Mouse (Mus musculus) midbrain, embryonic 12.5 days (tissue): Measurements from ENCODE around the gene Il12b. TPM values are rescaled to one million over a fixed set of nuclear protein-coding genes. Genes with fewer than 3 reads are reported as not detected.

Experiments used
- ATAC-seq: fragments of 200-750 bp; cut with Nextera tagmentation; 2 replicates; pipeline ENCODE4 v1.8.0; 2017; ENCODE audit warnings: low read depth, moderate TSS enrichment, moderate library complexity; ENCODE audit not compliant: low FRiP score
- H3K27ac ChIP-seq: fragments of 300-500 bp; sonication (generic); replicated peaks from 2 replicates; pipeline ENCODE4 v1.5.1; 2016; ENCODE audit warnings: mild to moderate bottlenecking
- H3K27me3 ChIP-seq: fragments of 300-500 bp; sonication (generic); 2 replicates; pipeline ENCODE4 v1.6.1; 2016; ENCODE audit warnings: mild to moderate bottlenecking
- H3K36me3 ChIP-seq: fragments of 300-500 bp; sonication (generic); 2 replicates; pipeline ENCODE4 v1.6.1; 2016
- H3K4me1 ChIP-seq: fragments of 300-500 bp; sonication (generic); 2 replicates; pipeline ENCODE4 v1.6.1; 2016
- H3K4me2 ChIP-seq: fragments of 300-500 bp; sonication (generic); replicated peaks from 2 replicates; pipeline ENCODE4 v1.6.1; 2016; ENCODE audit warnings: mild to moderate bottlenecking, moderate library complexity
- H3K4me3 ChIP-seq: fragments of 300-500 bp; sonication (generic); 2 replicates; pipeline ENCODE4 v1.5.1; 2016; ENCODE audit warnings: mild to moderate bottlenecking
- H3K9ac ChIP-seq: fragments of 300-500 bp; sonication (generic); replicated peaks from 2 replicates; pipeline ENCODE4 v1.6.1; 2016; ENCODE audit warnings: mild to moderate bottlenecking, moderate library complexity
- H3K9me3 ChIP-seq: fragments of 300-500 bp; sonication (generic); 2 replicates; pipeline ENCODE4 v1.6.1; 2016; ENCODE audit warnings: mild to moderate bottlenecking
- WGBS: fragments of 180-500 bp; shearing (Covaris S2); methylation state at CpG from one replicate; pipeline ENCODE4 v1.1.7; 2016; 5-methylcytosine and 5-hydroxymethylcytosine counted together
- polyA plus RNA-seq: library from polyadenylated mRNA; unstranded; fragments of >200 nt; fragmentation: Nextera tagmentation; extraction: Ambion mirVana; gene quantifications from 2 replicates; pipeline ENCODE4 v1.2.1, GENCODE M21; 2016

Il12b gene
- not detected in 2 replicates for polyA plus RNA-seq

GRCm38 (mm10) chr11:44399763-44400162, at the start of gene Il12b:
Il12b (plus strand) TSS chr11:44400063.
- Histone ChIP-seq H3K27ac (no peak within 1 kb of the TSS), H3K9me3 (no peaks in the 10 kb centered on the region), H3K4me1 (no peaks in the 10 kb centered on the region), H3K9ac (peak within 1 kb of the TSS; percentile 52), H3K4me2 (peak within 1 kb of the TSS; percentile 61), H3K36me3 (no peaks in the 10 kb centered on the region), H3K27me3 (peaks cover 33% of the 10 kb centered on the region), H3K4me3 (peak within 1 kb of the TSS; percentile 38)
- ATAC-seq, result no peak
- WGBS, result 81% methylated on average over 6 of the region's 6 CpGs

GRCm38 (mm10) chr11:44354860-44355470, 44.9 kb upstream of the Il12b start:
- Histone ChIP-seq H3K4me3 (no peak overlapping the region), H3K4me1 (no peaks in the 10 kb centered on the region), H3K9me3 (no peaks in the 10 kb centered on the region), H3K27ac (no peak overlapping the region), H3K4me2 (no peak overlapping the region), H3K9ac (no peak overlapping the region), H3K27me3 (no peaks in the 10 kb centered on the region), H3K36me3 (no peaks in the 10 kb centered on the region)
- ATAC-seq, result no peak
- WGBS, result 83% methylated on average over 8 of the region's 8 CpGs

- ATAC-seq, result no peak
- Histone ChIP-seq H3K27ac (no peak overlapping the region), H3K9ac (no peak overlapping the region), H3K9me3 (no peaks in the 10 kb centered on the region), H3K36me3 (no peaks in the 10 kb centered on the region), H3K27me3 (no peaks in the 10 kb centered on the region), H3K4me2 (no peak overlapping the region), H3K4me1 (no peaks in the 10 kb centered on the region), H3K4me3 (no peak overlapping the region)
- WGBS, result 94% methylated on average over 4 of the region's 4 CpGs
Observed at GRCm38 (mm10) chr11:44356171-44356570, 43.7 kb upstream of the Il12b start.

- Histone ChIP-seq H3K9me3 (no peaks in the 10 kb centered on the region), H3K4me1 (no peaks in the 10 kb centered on the region), H3K27ac (no peak overlapping the region), H3K9ac (no peak overlapping the region), H3K4me3 (no peak overlapping the region), H3K27me3 (no peaks in the 10 kb centered on the region), H3K36me3 (no peaks in the 10 kb centered on the region), H3K4me2 (no peak overlapping the region)
- no peak for ATAC-seq
Observed at GRCm38 (mm10) chr11:44364536-44364935, 35.3 kb upstream of the Il12b start.

- Histone ChIP-seq H3K27ac (no peak overlapping the region), H3K4me3 (no peak overlapping the region), H3K4me2 (no peak overlapping the region), H3K27me3 (no peaks in the 10 kb centered on the region), H3K4me1 (no peaks in the 10 kb centered on the region), H3K9ac (no peak overlapping the region), H3K9me3 (no peaks in the 10 kb centered on the region), H3K36me3 (no peaks in the 10 kb centered on the region)
- ATAC-seq, result no peak
- WGBS, result 63% methylated on average over 1 of the region's 1 CpGs
Observed at GRCm38 (mm10) chr11:44367711-44368110, 32.2 kb upstream of the Il12b start.

- 87% methylated on average over 6 of the region's 6 CpGs for WGBS
- no peak overlapping the region for H3K9ac ChIP-seq
- ATAC-seq, result no peak
- no peak overlapping the region for H3K4me3 ChIP-seq
- H3K27ac ChIP-seq, result no peak overlapping the region
- no peaks in the 10 kb centered on the region for H3K9me3 ChIP-seq
- H3K36me3 ChIP-seq, result no peaks in the 10 kb centered on the region
- no peak overlapping the region for H3K4me2 ChIP-seq
- H3K27me3 ChIP-seq, result no peaks in the 10 kb centered on the region
- H3K4me1 ChIP-seq, result no peaks in the 10 kb centered on the region
Observed at GRCm38 (mm10) chr11:44372856-44373255, 27.0 kb upstream of the Il12b start.

- Histone ChIP-seq H3K4me2 (no peak overlapping the region), H3K27ac (no peak overlapping the region), H3K36me3 (no peaks in the 10 kb centered on the region), H3K4me3 (no peak overlapping the region), H3K27me3 (no peaks in the 10 kb centered on the region), H3K9me3 (no peaks in the 10 kb centered on the region), H3K9ac (no peak overlapping the region), H3K4me1 (no peaks in the 10 kb centered on the region)
- ATAC-seq, result no peak
- WGBS, result 93% methylated on average over 5 of the region's 5 CpGs
Observed at GRCm38 (mm10) chr11:44377879-44378278, 22.0 kb upstream of the Il12b start.

GRCm38 (mm10) chr11:44380432-44381051, 19.3 kb upstream of the Il12b start:
- Histone ChIP-seq H3K4me2 (no peak overlapping the region), H3K4me1 (no peaks in the 10 kb centered on the region), H3K4me3 (no peak overlapping the region), H3K27me3 (no peaks in the 10 kb centered on the region), H3K9ac (no peak overlapping the region), H3K9me3 (no peaks in the 10 kb centered on the region), H3K27ac (no peak overlapping the region), H3K36me3 (no peaks in the 10 kb centered on the region)
- 96% methylated on average over 3 of the region's 3 CpGs for WGBS
- ATAC-seq, result no peak

GRCm38 (mm10) chr11:44382200-44382599, 17.7 kb upstream of the Il12b start:
- no peak overlapping the region for H3K4me3 ChIP-seq
- no peaks in the 10 kb centered on the region for H3K36me3 ChIP-seq
- 29% methylated on average over 3 of the region's 3 CpGs for WGBS
- no peak overlapping the region for H3K9ac ChIP-seq
- ATAC-seq, result no peak
- H3K4me1 ChIP-seq, result no peaks in the 10 kb centered on the region
- H3K9me3 ChIP-seq, result no peaks in the 10 kb centered on the region
- H3K4me2 ChIP-seq, result no peak overlapping the region
- H3K27ac ChIP-seq, result no peak overlapping the region
- H3K27me3 ChIP-seq, result no peaks in the 10 kb centered on the region

GRCm38 (mm10) chr11:44387031-44387430, 12.8 kb upstream of the Il12b start:
- no peak overlapping the region for H3K4me2 ChIP-seq
- H3K9ac ChIP-seq, result no peak overlapping the region
- no peaks in the 10 kb centered on the region for H3K9me3 ChIP-seq
- no peaks in the 10 kb centered on the region for H3K36me3 ChIP-seq
- 89% methylated on average over 2 of the region's 2 CpGs for WGBS
- no peak overlapping the region for H3K4me3 ChIP-seq
- no peak for ATAC-seq
- no peaks in the 10 kb centered on the region for H3K27me3 ChIP-seq
- no peak overlapping the region for H3K27ac ChIP-seq
- H3K4me1 ChIP-seq, result no peaks in the 10 kb centered on the region

- H3K27ac ChIP-seq, result no peak overlapping the region
- no peak for ATAC-seq
- H3K4me3 ChIP-seq, result no peak overlapping the region
- no peaks in the 10 kb centered on the region for H3K4me1 ChIP-seq
- no peak overlapping the region for H3K9ac ChIP-seq
- H3K4me2 ChIP-seq, result no peak overlapping the region
- H3K27me3 ChIP-seq, result no peaks in the 10 kb centered on the region
- H3K36me3 ChIP-seq, result no peaks in the 10 kb centered on the region
- WGBS, result 53% methylated on average over 6 of the region's 6 CpGs
- H3K9me3 ChIP-seq, result no peaks in the 10 kb centered on the region
Observed at GRCm38 (mm10) chr11:44389993-44390701, 9.7 kb upstream of the Il12b start.

- ATAC-seq, result no peak
- Histone ChIP-seq H3K27me3 (no peaks in the 10 kb centered on the region), H3K36me3 (no peaks in the 10 kb centered on the region), H3K4me1 (no peaks in the 10 kb centered on the region), H3K4me3 (no peak overlapping the region), H3K4me2 (no peak overlapping the region), H3K27ac (no peak overlapping the region), H3K9me3 (no peaks in the 10 kb centered on the region), H3K9ac (no peak overlapping the region)
- WGBS, result 86% methylated on average over 8 of the region's 8 CpGs
Observed at GRCm38 (mm10) chr11:44393101-44393810, 6.6 kb upstream of the Il12b start.
